Mouse (Mus musculus): ENCODE measurements around the gene Agbl5.

DNA sequence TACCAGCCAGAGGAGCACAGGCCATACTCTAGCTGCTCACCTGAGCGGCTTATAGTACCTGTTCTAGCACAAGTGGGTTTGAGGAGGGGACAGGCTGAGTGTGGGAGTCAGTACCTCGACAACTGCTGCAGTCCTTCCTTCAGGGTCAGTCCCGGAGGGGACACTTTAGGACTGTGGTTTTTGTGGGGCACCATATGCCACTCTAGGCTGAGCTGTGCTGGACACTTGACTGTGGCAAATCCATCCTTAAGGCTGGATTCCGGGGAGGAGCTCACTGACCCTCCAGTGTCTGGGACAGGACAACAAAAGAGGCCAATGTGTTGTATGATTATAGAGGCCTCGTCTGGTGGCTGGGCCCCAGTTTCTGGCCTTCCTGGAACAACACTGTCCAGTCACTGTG, 64.1 kb downstream of the Agbl5 start:
- TF ChIP-seq CTCF (IDR thresholded peaks at IDR 0.05; ENCODE audit: control insufficient read depth, insufficient read depth, insufficient read length) (no peak), USF1 (IDR thresholded peaks at IDR 0.05; ENCODE audit: low read depth) (no peak), FOSL1 (IDR thresholded peaks at IDR 0.05; ENCODE audit: insufficient read depth, low read length, poor library complexity, severe bottlenecking) (no peak), MYOG (IDR thresholded peaks at IDR 0.05; ENCODE audit: control insufficient read depth, extremely low read depth, insufficient read length) (no peak), MAX (IDR thresholded peaks at IDR 0.05) (no peak)
